Mouse (Mus musculus): ENCODE results near the gene Jazf1. TPM values are rescaled to one million over a fixed set of nuclear protein-coding genes. Genes with fewer than 3 reads are reported as not detected.

Jazf1 gene
- polyA plus RNA-seq, 1 experiment from 2014 or later = 6.1 TPM

- WGBS = 86% methylated on average over 6 of the region's 6 CpGs
- H3K4me1 ChIP-seq (replicated peaks) = no peaks in the 10 kb centered on the region
Measured at GRCm38 (mm10) chr6:52987905-52988640, 80.4 kb downstream of the Jazf1 start.

GRCm38 (mm10) chr6:52987391-52987790, 81.0 kb downstream of the Jazf1 start:
- 62% methylated on average over 4 of the region's 4 CpGs for WGBS
- DNase-seq (ENCODE audit: low spot score) = peak; percentile 29
- Histone ChIP-seq H3K27me3 (ENCODE audit: insufficient read depth, poor library complexity, severe bottlenecking) (no peaks in the 10 kb centered on the region), H3K4me3 (no peak overlapping the region), H3K4me1 (replicated peaks) (no peaks in the 10 kb centered on the region), H3K9me3 (no peaks in the 10 kb centered on the region), H3K27ac (no peak overlapping the region), H3K36me3 (no peaks in the 10 kb centered on the region)

More at GRCm38 (mm10) chr6:52987905-52988640, 80.4 kb downstream of the Jazf1 start:
- no peaks in the 10 kb centered on the region for H3K27me3 ChIP-seq (ENCODE audit: insufficient read depth, poor library complexity, severe bottlenecking)
- H3K36me3 ChIP-seq = no peaks in the 10 kb centered on the region
- H3K27ac ChIP-seq = no peak overlapping the region
- no peaks in the 10 kb centered on the region for H3K9me3 ChIP-seq
- DNase-seq (ENCODE audit: low spot score) = no peak
- H3K4me3 ChIP-seq = no peak overlapping the region

GRCm38 (mm10) chr6:52982175-52982574, 86.3 kb downstream of the Jazf1 start:
- no peak overlapping the region for H3K4me3 ChIP-seq
- H3K27me3 ChIP-seq (ENCODE audit: insufficient read depth, poor library complexity, severe bottlenecking) = no peaks in the 10 kb centered on the region; the same call in 1 of the 2 replicates
- no peaks in the 10 kb centered on the region for H3K9me3 ChIP-seq
- no peak for DNase-seq (ENCODE audit: low spot score)
- H3K36me3 ChIP-seq = no peaks in the 10 kb centered on the region
- H3K27ac ChIP-seq = no peak overlapping the region
- 86% methylated on average over 6 of the region's 6 CpGs for WGBS
- no peaks in the 10 kb centered on the region for H3K4me1 ChIP-seq (replicated peaks)

- no peak overlapping the region for H3K4me3 ChIP-seq
- no peaks in the 10 kb centered on the region for H3K9me3 ChIP-seq
- H3K4me1 ChIP-seq (replicated peaks) = no peaks in the 10 kb centered on the region
- no peaks in the 10 kb centered on the region for H3K36me3 ChIP-seq
- no peak for DNase-seq (ENCODE audit: low spot score)
- WGBS = 92% methylated on average over 6 of the region's 6 CpGs
- no peaks in the 10 kb centered on the region; the same call in 1 of the 2 replicates for H3K27me3 ChIP-seq (ENCODE audit: insufficient read depth, poor library complexity, severe bottlenecking)
- no peak overlapping the region for H3K27ac ChIP-seq
Measured at GRCm38 (mm10) chr6:52979503-52979902, 88.9 kb downstream of the Jazf1 start.

GRCm38 (mm10) chr6:52973351-52973750, 95.1 kb downstream of the Jazf1 start:
- Histone ChIP-seq H3K27me3 (ENCODE audit: insufficient read depth, poor library complexity, severe bottlenecking) (no peaks in the 10 kb centered on the region), H3K27ac (no peak overlapping the region), H3K4me3 (no peak overlapping the region), H3K4me1 (replicated peaks) (no peaks in the 10 kb centered on the region), H3K36me3 (no peaks in the 10 kb centered on the region), H3K9me3 (no peaks in the 10 kb centered on the region)
- DNase-seq (ENCODE audit: low spot score) = no peak
- WGBS = 90% methylated on average over 5 of the region's 5 CpGs

- no peak for DNase-seq (ENCODE audit: low spot score)
- no peaks in the 10 kb centered on the region for H3K9me3 ChIP-seq
- H3K27ac ChIP-seq = no peak overlapping the region
- H3K27me3 ChIP-seq (ENCODE audit: insufficient read depth, poor library complexity, severe bottlenecking) = no peaks in the 10 kb centered on the region
- H3K36me3 ChIP-seq = no peaks in the 10 kb centered on the region
- H3K4me3 ChIP-seq = no peak overlapping the region
- no peaks in the 10 kb centered on the region for H3K4me1 ChIP-seq (replicated peaks)
- 74% methylated on average over 7 of the region's 7 CpGs for WGBS
Measured at GRCm38 (mm10) chr6:52972138-52972537, 96.3 kb downstream of the Jazf1 start.

GRCm38 (mm10) chr6:52969717-52970261, 98.6 kb downstream of the Jazf1 start:
- Histone ChIP-seq H3K27me3 (ENCODE audit: insufficient read depth, poor library complexity, severe bottlenecking) (no peaks in the 10 kb centered on the region), H3K4me3 (no peak overlapping the region), H3K36me3 (no peaks in the 10 kb centered on the region), H3K27ac (no peak overlapping the region), H3K4me1 (replicated peaks) (peaks cover 7% of the 10 kb centered on the region), H3K9me3 (no peaks in the 10 kb centered on the region)
- 91% methylated on average over 2 of the region's 2 CpGs for whole genome bisulfite sequencing
- DNase-seq (ENCODE audit: low spot score) = peak; percentile 61

GRCm38 (mm10) chr6:52968346-52968891, 100.0 kb downstream of the Jazf1 start:
- no peak for DNase-seq (ENCODE audit: low spot score)
- H3K4me1 ChIP-seq (replicated peaks) = peaks cover 14% of the 10 kb centered on the region

GRCm38 (mm10) chr6:52967557-52968270, 100.7 kb downstream of the Jazf1 start:
- no peak for DNase-seq (ENCODE audit: low spot score)
- no peaks in the 10 kb centered on the region for H3K9me3 ChIP-seq
- peaks cover 20% of the 10 kb centered on the region for H3K4me1 ChIP-seq (replicated peaks)
- H3K36me3 ChIP-seq = no peaks in the 10 kb centered on the region
- H3K4me3 ChIP-seq = no peak overlapping the region
- no peak overlapping the region for H3K27ac ChIP-seq
- no peaks in the 10 kb centered on the region for H3K27me3 ChIP-seq (ENCODE audit: insufficient read depth, poor library complexity, severe bottlenecking)
- 70% methylated on average over 10 of the region's 10 CpGs for WGBS

More at GRCm38 (mm10) chr6:52968346-52968891, 100.0 kb downstream of the Jazf1 start:
- no peak overlapping the region for H3K4me3 ChIP-seq
- no peaks in the 10 kb centered on the region for H3K9me3 ChIP-seq
- H3K27ac ChIP-seq = no peak overlapping the region
- H3K36me3 ChIP-seq = no peaks in the 10 kb centered on the region
- H3K27me3 ChIP-seq (ENCODE audit: insufficient read depth, poor library complexity, severe bottlenecking) = no peaks in the 10 kb centered on the region
- 69% methylated on average over 12 of the region's 12 CpGs for WGBS

- no peaks in the 10 kb centered on the region for H3K9me3 ChIP-seq
- no peaks in the 10 kb centered on the region for H3K36me3 ChIP-seq
- H3K4me3 ChIP-seq = no peak overlapping the region
- H3K4me1 ChIP-seq (replicated peaks) = peaks cover 23% of the 10 kb centered on the region
- DNase-seq (ENCODE audit: low spot score) = no peak
- no peak overlapping the region for H3K27ac ChIP-seq
- WGBS = 86% methylated on average over 4 of the region's 4 CpGs
- no peaks in the 10 kb centered on the region for H3K27me3 ChIP-seq (ENCODE audit: insufficient read depth, poor library complexity, severe bottlenecking)
Measured at GRCm38 (mm10) chr6:52966001-52966400, 102.4 kb downstream of the Jazf1 start.

GRCm38 (mm10) chr6:52965340-52965739, 103.1 kb downstream of the Jazf1 start:
- WGBS = 48% methylated on average over 7 of the region's 7 CpGs
- peaks cover 23% of the 10 kb centered on the region for H3K4me1 ChIP-seq (replicated peaks)
- H3K36me3 ChIP-seq = no peaks in the 10 kb centered on the region
- H3K27ac ChIP-seq = peak overlapping the region; percentile 57
- no peaks in the 10 kb centered on the region for H3K27me3 ChIP-seq (ENCODE audit: insufficient read depth, poor library complexity, severe bottlenecking)
- DNase-seq (ENCODE audit: low spot score) = no peak
- H3K9me3 ChIP-seq = no peaks in the 10 kb centered on the region
- H3K4me3 ChIP-seq = no peak overlapping the region

GRCm38 (mm10) chr6:52963840-52964690, 104.4 kb downstream of the Jazf1 start:
- H3K4me1 ChIP-seq (replicated peaks) = peaks cover 26% of the 10 kb centered on the region
- 84% methylated on average over 13 of the region's 13 CpGs for WGBS
- H3K36me3 ChIP-seq = no peaks in the 10 kb centered on the region
- no peak for DNase-seq (ENCODE audit: low spot score)
- no peak overlapping the region for H3K4me3 ChIP-seq
- no peak overlapping the region for H3K27ac ChIP-seq
- no peaks in the 10 kb centered on the region for H3K27me3 ChIP-seq (ENCODE audit: insufficient read depth, poor library complexity, severe bottlenecking)
- H3K9me3 ChIP-seq = no peaks in the 10 kb centered on the region

Measured in hindbrain, embryonic 10.5 days (tissue).